Mouse (Mus musculus): Measurements from ENCODE around the gene Dcst1.

The Dcst1 gene

DNA sequence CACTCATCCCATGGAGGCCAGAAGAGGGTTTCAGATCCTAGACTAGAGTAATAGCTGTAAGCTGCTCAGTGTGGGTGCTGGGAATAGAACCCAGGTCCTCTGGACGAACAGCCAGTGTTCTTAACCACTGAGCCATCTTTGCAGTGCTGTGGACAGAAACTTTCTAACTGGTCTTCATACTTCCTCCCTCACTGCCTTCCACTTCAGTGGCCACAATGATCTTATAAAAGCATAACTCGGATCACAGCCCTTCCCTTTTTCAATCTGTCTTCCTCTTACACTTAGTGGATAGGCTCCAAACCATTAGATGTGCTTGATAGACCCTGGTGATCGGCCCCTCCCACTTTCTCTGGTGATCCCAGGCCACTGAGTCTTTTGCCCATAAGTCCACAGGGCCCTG is 4.8 kb downstream of the Dcst1 start:
- no peak for DNase-seq

DNA sequence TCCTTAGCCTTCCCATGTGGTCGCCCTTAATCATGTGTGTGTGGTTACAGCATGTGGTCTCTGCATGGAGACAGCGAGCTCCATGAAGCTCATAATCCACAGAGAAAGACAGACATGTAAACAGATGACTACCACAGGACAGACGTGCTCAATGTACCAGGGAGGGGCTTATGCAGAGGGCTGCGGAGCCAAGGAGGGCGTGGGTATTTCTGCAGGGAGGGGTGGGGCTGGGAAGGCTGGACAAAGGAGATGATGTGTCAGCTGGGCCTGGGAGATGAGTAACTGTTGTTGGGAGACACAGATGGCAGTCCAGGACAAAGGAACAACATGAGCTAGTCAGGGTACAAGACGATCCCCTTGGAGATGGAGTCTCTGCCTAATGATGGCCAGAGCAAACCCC is 5.4 kb downstream of the Dcst1 start:
- DNase-seq, result no peak

DNA sequence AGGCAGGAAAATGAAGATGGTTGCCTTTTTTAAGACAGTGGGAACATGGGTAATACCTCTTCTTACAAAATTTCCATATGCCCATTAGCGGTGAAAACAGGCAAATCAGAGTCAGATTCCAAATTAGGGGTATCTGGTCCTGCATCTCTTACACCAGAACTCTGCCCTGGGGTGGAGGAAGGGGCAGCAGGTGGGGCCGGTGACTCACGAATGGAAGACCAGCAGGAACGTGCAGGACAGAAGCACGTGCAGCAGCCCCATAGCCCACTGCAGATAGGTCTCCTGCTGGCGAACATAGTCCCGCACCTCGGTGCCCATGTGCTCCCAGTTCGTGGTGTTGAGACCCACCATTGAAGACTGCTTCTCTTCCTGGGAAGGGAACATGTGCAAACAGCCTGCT is 9.0 kb downstream of the Dcst1 start:
- no peak for DNase-seq

DNA sequence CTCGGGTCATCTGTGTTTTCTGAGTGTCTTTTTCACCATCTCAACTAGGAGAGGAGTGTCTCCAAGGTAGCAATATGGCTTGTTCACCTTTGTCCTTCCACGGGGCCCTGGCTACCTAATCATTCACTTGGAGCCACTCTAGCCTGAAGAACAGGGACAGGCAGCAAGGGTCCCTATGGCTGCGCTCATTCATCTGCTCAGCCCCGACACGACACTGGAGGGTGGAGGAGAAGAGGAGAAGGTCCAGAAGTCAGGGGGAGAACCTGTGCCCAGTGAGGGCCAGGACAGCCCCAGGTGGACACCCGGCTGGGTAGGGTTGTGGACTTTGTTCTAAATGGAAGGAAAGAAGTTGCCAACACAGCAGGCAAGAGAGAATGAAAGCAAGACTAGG is 9.5 kb downstream of the Dcst1 start:
- no peak for DNase-seq

DNA sequence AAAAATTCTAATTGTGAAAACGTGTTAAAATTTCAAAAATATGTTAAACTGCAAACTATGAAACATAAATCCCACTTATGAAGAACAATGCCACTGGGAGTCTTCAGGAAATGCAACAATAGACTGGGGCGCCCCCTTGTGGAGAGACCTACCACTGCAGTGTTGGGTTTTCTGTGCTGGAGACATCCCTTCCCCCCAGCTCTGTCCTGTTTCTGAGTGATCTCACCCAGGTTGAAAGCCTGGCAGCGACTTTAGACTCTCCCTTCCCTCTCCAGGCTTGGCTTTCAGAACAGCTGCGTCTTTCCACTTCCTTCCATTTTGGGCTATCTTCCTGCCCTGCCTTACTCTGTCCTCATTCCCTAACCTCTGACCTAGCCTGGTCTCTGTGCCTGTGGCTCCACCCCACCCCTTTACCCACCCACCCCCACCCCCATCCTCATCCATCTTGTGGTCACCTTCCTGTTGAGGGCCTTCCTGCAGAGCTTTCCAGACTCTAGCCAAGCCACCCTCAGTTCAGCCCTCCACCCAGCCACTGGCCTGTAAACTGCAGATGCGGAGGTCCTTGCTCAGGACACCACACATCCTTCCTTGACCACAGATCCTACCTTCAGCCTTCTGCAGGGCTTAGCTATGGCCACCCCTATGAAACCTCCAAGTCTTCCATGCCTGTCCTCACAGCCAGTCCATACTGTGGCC is 10.1 kb downstream of the Dcst1 start:
- DNase-seq, result peak; percentile 95

DNA sequence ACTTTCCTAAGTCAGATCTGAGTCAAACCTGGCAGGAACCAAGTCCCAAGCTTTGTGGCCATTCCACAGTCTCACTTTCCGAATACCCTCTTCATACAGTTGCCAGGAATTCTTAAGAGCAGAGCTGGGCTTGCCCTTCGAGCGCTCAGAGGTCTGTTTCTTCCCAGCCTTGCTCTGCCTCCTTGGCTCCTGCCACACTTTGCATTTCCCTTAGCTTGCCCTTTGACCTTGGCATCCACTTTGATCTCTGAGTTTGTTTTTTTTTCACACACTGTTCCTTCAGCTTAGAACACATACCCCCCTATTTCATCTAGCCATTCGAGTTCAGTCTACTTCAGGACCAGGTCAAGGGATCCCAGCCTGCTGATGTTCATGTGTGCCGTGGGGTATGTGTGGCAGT is 13.8 kb downstream of the Dcst1 start:
- DNase-seq, result no peak

DNA sequence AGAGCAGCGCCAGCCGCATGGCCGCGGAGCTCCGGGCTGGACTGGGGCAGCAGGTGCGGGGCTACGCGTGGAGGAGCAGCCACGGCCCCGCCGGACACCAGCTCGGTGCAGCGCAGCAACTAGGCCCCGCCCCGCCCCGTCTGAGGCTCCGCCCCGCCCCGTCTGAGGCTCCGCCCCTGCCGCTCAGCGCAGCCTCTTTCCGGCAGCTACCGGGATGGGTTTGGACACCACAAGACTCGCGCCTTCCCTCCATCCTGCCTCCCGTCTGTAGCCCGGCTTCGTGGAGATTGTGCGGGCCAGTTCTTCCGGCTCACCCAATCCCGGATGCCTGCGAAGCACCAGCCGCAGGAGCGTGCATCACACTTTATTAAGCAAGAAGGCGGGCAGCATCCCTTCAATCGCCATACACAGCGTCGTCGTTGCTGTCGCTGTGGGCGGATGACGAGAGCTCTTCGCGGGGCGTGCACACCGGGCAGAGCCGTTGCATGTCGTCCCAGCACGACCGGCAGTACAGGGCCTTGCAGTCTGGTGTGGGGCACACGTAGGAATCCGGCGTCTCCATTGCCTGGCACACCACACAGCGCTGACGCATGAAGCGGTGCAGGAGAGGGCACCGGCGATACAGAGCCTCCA is 15.1 kb downstream of the Dcst1 start, which contains the start of gene Adam15:
TSS of gene Adam15 (minus strand) at position 128 of the 633 bp plus-strand sequence.
- DNase-seq, result peak; percentile 94

DNA sequence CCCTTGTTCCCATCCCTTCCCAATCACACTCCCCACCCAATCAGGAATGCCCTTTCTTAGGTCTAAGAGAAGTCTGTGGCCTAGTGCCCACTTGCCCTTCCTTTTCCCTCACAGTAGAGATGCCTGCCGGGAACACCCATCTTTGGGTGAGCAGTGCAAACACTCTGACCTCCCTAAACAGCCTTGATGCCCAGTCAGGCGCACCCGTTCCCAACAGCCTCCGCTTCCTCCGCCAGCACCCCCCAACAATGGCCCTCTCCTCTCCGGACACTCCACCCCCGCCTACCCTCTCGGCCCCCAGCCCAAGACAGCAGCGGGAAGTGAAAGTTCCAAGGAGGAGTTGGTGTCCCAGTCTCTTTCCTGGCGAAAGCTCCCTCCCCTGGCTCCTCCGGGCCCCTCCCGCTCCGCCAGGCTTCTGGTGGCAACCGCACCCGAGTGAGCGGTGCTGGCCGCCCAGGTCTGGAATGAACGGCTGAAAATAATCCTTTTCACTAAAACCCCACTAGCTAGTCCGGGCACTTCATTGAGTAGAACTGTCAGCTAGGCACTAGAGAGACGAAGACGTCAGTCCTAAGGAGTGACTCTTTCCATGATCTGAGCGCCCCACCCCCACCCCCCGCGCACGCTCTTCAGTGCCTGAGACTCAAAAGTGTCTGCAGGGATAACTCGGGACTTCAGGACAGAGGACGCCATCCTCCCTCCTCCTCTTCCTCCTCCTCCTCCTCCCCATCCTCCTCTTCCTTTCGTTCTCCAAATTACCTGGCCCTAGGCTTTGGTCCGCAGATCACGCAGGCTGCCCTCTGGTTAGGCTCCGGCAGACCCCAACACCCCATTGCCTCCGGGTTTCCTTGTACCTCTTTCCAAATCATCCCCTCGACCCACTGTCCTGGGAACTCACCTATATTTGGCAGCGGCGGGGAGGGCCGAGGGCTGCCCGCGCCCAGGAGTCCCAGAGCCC is 15.9 kb downstream of the Dcst1 start:
- DNase-seq, result peak; percentile 84

DNA sequence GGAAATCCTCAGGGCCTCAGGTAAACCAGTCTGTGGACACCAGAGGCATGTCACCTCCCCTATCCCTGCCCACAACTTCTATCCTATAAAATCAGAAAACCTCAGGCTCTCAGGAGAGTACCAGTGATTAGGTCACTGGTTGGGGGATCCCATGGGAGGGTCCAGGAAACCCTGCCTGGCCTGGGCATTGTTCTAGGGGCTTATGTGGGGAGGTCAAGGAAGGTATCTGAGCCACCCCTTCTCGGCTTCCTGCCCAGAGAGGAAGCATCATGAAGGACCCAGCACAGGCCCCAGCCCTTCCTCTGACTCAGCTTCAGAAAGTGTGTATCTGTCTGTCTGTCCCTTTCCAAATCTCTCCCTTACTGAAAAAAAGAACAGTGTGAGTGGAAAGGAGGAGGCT is 17.1 kb downstream of the Dcst1 start:
- DNase-seq, result peak; percentile 47

DNA sequence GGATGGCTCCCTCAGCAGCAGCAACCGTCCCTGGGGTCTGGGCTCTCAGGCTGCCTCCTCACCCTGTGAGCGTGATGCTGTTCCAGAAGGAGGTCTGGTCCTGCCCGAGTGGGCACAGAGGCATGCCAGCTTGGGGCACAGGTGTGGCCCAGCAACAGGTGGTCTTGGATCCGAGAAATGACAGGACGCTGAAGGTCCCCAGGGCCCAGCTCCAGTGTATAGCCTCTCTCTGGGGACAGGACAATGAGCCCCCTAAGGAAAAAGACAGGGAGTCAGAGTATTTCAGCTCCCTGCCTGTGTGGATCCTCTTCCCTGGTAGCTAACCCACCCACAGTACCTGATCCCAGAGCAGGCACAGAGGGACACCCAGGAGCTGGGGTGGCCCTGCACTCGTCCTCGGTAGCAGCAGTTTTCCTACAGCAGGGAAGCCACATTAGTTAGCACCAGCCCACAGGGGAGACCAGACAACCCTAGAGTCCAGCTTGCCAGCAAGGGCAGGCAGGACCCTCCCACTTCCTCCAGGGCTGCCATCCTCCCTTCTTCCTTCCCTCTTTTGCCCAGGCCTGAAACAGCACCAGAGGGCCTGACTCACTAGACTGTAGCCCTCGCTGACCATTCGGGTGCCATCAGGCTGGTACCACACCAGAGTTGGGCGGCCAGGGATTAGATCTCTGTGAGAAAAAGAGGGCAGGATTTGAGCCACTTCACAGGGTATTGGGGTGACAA is 18.1 kb downstream of the Dcst1 start:
- no peak for DNase-seq

DNA sequence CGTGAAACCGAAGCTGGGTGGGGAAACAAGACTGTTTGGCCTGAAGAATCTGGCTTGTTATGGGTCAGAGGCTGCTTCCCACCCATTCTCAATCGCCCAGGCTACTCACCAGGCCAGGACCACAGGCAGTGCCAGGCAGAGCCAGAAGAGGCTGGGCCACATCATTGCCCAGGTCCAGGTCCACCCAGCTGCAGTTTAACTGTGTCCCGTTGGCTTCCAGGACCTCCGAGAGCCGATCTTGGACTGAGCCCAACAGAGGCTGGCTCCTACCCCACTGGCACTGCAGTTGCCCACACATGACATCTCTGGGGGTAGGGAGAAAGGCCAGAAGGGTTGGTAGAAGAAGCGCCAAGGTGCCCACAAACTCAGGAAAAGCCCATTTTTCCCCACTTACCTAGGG is 21.8 kb downstream of the Dcst1 start:
- DNase-seq, result no peak

DNA sequence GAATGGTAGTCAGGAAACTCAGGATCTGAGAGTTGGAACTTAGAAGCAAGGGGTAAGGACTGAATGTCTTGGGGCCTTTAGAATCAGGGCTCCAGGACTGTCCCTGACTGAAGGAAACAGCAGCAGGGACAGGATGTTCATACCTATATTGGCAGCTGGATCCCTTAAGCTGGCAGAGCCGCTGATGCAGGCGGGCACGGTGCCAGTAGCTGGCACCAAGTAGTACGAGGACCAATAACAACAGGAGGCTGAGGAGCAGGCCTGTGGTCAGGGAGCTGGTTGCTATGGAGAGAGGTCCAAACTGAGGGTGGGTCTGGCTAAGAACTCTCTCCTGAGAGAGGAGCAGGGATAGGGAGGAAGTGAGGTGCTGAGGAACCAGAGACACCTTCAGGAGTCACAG is 23.3 kb downstream of the Dcst1 start:
- DNase-seq, result no peak

DNA sequence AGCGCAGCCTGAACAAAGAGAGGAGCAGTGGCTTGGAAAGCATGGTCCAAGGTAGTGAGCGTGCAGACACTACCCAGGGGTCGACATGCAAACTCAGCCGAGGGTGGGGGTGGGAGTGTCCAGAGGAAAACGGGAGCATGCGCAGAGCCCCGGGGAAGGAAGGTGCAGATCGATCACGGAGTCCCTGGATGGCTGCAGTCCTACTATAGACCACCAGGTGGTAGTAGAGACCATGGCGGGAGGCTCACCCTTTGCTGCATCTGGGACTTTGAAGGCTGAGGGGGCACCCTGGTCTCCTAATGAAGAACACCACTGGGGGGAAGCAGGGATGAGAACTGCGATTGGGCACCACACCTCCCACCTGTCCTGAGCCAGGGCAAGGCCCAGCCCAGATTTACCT is 24.6 kb downstream of the Dcst1 start:
- DNase-seq, result peak; percentile 78

DNA sequence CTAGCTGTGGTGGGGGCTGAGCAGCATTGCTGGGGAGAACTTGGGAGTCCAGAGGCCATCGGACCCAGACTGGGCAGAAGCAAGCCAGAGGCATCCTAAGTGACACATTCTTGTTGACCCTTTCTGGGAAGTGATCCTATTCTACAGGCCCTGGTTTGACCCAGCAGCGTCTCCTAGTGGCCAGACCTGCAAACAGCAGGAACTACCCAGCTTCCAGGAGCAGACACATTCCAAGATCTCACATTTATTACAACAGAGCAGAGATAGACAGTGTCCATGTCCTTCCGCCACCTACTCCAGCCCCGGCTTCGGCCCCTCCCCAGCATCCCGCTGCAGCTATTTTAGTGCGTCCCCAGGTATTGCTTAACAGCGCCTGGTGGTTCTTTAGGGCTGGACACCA is 25.6 kb downstream of the Dcst1 start:
- DNase-seq, result peak; percentile 85

DNA sequence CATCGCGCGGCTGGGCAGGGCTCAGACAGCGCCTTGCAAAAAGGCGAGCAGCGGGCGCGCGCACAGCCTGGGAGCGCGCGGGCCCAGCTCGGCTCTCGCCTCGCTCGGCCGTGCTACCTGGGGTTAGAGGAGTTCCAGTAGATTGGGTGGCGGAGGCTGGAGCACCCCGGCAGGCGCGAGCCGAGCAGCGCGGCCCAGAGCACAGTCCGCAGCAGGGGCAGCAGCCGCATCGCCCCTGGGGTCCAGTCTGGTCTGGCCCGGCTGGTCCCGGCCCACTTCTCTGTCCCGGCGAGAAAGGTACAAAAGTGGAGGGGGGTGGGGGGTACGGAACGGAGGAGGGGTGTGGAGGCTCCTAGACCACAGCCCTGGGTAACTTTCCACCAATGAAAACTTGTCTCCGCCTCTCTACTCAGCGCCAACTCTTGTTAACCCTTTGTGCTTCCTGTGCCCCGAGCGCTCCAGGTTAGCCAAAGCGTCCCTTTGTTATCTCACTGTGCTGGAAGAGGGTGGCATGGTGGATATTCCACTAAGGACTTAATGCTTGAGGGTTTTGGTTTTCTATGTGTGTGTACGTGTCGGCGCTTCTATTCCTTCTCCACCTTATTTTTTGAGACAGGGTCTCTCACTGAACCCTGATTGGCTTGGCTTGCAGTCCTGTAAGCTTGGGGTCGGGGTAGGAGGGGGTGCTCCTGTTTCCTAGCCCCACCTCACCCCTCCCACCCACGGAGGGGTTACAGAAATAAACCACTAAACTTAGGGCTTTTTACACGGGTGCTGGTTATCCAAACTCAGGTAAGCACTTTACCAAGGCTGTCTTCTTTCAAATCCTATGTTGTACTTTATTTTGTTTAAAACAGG is 27.1 kb downstream of the Dcst1 start, which contains the start of gene Efna4:
TSS of gene Efna4 (minus strand) at position 308 of the 858 bp plus-strand sequence.
- DNase-seq, result peak; percentile 65

DNA sequence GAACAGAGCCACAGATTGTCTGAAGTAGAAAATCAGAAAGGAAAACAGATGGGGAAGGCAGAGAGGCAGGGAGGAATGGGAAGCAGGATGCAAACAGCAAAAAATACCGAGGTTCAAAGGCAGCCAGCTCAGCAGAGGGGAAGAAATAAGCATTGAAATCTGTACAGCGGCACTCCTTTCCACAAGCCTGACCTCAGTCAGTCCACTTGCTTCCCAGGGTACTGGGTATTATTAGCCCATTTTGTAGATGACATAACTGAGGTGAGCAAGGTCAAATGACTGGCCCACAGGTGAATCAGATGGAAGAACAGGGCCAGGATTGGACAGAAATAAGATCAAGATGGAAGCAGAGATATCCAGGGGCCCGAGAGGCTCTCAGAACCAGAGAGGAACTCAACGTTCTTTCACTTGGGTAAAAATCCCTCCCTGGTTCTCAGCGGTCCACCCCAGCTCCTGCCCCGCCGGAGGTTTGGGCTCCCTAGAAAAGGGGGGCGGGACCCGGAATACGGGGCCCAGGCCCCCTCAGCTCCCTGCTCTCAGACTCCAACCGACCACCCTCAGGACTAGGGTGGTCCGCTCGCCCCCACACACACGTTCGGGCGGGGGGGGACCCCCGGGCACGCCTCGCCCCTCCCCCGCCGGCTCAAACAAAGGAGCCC is 27.9 kb downstream of the Dcst1 start:
- DNase-seq, result no peak

DNA sequence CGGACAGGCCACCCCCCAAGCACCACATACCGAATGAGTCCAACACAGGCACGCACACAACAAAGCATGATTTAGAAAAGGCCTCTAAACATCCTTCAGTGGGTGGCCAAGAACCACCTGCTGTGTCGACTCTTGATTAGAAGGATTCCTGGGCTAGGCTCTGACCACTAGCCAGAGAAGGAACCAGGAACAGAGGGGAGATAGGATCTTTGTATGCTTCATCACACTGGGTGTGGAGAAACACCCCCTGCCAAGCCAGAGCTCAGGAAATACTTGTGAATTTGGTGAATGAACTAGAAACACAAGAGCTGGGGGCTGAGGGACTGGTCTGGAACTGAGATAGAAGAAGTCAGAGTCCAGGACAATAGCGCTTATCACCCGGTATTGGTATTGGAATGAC is 28.5 kb downstream of the Dcst1 start:
- no peak for DNase-seq

DNA sequence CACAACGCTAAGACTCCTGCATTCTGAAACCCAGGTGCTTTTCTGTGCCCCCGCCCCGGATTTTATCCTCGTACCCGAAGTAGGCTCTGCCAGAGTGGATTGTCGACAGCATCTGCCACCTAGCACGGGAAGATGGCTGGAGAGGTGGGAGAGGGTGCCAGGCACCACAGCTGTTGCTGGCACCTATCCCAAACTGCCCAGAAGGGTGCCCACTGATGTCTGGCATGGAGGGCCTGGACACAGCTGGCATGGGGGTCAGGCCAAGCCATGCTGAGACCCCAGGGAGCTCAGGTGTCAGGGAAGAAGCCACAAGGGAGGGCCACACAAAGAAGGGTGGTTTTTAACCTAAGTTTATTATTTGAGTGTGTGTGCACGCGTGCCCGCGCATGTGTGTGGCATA is 32.0 kb downstream of the Dcst1 start:
- no peak for DNase-seq

DNA sequence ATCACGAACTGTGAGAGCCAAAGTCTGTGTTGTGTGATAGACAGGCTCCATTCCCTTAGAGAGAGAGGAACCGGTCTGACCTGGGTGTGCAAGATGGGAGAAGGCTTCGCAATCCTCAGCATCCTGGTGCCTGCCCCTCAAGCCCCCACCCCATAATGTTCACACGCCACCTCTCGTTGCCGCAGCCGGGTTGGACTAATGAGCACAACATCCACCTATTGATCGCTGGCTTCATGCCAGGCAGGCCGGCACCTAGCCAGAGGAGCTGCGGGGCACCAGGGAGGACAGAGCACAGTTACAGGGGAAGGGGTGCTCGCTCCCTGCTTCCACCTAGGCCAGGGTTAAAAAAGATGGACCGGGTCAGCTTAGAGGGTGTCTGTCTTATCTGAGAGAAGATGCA is 32.6 kb downstream of the Dcst1 start:
- DNase-seq, result no peak

DNA sequence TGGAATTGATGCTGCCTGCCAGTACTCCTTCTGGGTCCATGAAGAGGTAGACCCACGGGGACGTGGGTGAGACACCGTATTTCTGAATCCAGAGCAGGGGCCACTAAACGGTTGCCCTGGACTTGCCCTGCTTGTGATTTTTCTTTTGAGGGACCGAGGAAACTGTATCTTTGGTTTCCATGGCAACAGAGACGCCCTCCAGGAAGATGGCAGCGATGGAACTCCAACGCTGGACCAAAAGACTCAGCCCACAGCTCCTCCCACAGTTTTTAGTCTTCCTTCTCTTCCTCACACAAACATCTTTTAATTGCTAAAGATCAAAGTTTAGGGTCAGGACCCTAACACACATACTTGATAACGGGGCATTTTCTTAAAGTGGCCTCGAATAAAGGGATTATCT is 33.0 kb downstream of the Dcst1 start:
- no peak for DNase-seq

DNA sequence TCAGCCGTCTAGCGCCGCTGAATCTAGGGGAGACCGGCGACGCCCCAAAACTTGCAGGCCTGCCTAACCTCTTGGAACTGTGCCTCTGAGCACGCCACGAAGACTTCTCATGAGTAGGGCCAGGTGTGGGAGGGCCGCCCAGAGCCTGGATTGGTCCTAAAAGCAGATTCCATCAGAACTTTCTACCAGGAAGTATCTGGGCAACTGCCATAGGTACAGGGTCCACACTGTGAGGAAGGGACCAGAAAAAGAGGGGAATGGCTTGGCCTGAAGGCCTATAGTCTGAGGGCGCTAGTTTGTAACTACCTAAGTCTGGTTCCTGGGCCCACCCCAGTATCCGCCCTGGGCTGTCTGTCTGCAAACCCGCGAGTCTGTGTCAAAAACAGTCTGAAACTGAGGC is 33.5 kb downstream of the Dcst1 start:
- no peak for DNase-seq

Measured in lung, postnatal 36 days (tissue).